Mouse (Mus musculus) embryo, embryonic 10 days (tissue): ENCODE measurements around the gene Rap1gap.

Experiments used
- DNase-seq: peaks from one replicate; pipeline ENCODE4 v3.0.0-alpha.2; 2015; ENCODE audit warnings: low spot score

Rap1gap gene

DNA sequence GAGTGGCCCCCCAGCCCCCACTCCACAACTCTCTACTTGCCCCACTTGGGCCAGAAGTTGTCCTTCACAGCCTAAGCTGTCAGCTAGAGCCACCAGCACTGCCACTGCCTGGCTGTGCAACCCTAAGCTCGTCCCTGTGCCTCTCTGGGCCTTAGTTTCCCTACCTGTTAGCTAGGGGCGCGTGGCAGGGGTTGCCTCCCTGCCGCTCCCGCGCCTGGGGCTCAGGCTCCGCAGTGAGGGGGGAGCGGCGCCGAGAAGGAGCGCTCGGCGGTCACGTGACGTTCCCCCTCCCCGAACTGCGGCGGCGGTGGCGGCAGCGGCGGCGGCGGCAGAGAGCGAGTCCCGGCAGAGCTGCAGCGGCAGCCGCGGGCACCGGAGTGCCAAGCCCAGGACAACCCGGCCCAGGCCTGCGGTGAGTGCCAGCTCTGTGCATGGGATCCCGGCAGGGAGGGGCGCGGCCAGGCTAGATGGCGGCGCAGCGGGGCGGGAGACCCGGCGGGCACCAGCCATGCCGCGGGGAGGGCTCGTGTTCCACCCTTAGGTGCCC is at the start of gene Rap1gap:
Rap1gap (plus strand) TSS at position 294 of the 547 bp plus-strand sequence.
- DNase-seq = peak; percentile 25

DNA sequence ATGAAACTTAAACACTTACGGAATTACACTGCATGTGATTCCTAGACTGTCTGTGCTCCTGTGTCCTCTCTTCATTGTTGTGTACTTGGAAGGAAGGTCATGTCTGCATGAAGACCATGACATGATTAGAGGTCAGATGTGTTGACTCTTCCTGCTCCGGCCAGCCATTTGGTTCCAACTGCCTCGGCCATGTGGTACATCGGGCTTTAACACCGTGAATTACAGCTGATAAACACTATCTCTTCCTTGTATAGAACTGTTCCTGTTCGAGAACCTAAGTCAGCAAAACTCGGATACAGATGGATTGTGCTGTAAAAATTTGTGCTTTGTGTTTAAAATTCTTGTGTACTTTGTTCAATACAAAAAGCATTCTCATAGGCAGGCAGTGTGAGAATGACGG is 41.7 kb upstream of the Rap1gap start:
- DNase-seq = no peak

DNA sequence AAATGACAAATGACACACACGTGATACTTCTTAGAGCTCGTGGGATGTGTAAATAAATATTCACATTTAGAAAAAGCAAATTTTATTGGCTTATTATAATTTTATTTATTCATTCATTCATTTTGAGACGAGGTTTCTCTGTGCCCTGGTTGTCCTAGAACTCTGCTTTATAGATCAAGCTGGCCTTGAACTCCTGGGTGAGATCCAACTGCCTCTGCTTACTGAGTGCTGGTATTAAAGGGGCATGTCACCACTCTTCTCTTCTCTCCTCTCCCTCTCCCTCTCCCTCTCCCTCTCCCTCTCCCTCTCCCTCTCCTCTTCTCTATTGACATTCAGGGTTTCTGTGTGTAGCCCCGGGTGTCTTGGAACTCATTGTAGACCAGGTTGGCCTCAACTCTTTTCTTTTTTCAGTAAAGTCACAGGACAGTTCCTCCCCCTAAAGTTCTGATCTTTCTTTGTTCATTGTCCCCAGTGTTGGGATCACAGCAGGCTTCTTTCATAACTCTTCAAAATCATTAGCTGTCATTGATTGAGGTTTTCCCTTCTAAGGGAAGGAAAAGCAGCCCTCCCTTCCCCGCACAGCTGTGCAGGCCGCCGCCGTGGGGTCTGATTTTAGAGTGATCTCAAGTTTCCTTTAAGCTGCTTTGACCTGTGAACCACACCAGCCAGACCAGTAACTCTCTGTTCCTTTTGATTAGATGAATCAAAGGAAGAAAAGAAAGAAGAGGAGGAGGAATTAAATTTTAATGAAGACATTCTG is 36.9 kb upstream of the Rap1gap start:
- DNase-seq = peak; percentile 18

DNA sequence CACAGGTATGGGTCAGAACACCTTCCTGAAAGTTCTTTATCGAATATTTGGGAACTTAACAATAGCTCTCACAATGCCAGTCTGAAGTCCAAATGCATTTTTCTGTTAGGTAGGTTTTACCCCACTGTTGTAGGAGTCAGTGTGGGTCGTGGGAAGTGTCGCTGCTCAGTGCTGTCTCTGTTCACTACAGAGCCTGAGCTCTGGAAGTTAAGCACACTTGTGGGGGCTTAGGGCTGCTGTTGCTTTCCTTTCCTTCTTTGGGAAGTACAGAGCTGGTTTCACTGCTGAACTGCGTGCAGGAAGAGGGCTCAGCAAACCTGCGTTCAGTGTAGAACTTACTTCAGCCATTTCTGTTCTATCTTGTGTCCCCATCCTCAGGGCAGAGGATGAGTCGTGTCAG is 36.1 kb upstream of the Rap1gap start:
- DNase-seq = no peak

DNA sequence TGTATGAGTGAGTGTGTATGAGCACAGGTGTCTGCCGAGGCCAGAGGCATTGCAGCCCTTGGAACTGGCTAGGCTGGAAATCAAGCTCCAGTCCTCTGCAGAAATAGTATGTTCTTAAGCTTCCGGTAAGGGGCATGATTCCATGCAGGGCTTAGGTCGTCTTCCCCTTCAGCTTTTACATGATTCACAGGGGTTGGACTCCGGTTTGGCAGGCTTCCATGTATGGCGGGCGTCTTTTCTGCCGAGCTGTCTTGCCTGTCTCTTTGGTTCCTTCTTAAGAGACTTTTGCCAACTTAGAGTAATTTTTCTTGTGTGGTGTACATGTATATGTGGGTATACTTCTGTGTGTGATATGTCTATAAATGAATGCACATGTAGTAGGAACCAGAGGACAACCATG is 35.2 kb upstream of the Rap1gap start:
- DNase-seq = no peak

DNA sequence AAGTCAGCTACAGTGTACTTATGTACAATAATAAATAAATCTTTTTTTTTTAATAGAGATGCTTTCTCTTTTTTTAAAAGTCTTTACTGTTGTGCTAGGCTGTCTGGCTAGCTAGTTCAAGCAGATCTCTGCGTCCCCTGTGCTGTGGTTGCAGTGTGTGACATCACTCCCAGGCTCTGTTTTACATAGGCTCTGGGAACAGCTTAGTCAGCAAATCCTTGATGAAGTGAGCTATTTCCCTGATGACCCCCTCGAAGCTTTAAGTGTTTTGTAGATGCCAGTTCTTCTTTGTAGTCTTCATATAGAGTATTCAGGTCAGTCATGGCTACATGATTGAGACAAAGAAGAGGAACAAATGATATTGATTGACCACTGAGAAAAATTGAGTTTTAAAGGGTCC is 34.4 kb upstream of the Rap1gap start:
- no peak for DNase-seq

DNA sequence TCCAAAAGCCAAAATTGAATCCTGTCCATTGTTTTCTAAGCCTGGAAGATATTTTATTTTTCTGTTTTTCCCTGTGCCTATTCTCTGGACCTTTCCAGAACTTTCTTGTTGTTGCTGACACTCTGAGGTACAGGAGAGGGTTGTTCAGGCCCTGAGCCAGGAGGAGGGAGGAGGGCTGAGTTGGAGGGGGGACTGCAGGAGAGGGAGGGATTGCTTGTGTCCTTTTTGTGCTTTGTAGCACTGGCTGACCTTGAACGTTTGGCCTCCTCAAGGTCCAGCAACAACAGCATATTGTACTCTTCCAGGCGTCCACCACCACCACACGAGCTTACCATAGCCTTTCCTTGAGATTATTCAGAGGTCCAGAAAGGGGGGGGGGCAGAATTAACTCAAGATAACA is 32.9 kb upstream of the Rap1gap start:
- no peak for DNase-seq

DNA sequence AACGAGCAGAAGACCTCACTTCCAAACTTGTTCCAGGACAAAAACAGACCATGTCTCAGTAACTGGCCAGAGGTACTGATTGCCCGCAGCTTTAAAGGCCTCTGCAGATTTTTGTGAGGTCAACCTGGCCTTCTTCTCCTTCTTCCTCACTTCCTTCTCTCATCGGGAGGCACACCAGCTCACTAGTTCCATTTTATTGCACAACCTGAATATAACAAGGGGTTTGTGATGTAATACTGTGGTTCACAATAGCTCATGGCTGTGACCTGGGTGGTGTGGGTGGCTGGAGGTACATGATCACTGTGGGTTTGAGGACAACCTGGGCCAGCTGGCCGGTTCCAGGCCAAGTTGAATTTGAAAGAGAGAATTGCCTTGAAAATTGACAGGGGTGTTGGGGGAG is 31.1 kb upstream of the Rap1gap start:
- DNase-seq = no peak

DNA sequence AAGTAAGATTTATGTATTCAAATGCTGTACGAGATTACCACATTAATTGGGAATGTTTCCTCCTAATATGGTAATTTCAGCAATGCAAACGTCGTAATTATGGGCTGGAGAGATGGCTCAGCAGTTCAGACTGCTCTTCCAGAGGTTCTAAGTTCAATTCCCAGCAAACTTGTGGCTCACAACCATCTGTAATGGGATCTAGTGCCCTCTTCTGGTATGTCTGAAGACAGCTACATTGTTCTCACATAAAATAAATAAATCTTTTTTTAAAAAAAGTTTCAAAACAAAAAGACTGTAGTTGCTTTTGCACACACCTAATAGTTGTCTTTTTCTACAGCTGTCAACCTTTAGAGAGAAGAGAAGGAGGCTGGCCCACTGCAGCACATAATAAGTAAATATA is 27.9 kb upstream of the Rap1gap start:
- no peak for DNase-seq

DNA sequence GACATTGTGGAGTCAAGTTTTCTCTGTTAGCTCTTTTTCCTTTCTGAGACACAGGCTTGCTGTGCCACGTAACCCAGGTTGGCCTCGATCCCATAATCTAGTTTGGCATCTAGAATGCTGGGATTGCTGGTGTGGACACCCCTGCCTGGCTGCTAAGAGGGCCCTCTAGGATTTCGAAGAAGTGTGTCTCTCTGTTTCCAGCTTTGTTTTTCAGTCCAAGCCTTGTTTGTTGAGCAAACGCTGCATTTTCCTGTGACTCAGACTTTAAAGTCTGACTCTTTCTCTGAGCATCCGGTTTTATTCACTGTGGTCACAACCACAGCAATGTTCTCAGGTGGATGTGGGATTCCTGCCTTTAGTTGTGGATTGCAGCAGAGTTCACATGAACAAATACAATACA is 23.0 kb upstream of the Rap1gap start:
- DNase-seq = no peak

DNA sequence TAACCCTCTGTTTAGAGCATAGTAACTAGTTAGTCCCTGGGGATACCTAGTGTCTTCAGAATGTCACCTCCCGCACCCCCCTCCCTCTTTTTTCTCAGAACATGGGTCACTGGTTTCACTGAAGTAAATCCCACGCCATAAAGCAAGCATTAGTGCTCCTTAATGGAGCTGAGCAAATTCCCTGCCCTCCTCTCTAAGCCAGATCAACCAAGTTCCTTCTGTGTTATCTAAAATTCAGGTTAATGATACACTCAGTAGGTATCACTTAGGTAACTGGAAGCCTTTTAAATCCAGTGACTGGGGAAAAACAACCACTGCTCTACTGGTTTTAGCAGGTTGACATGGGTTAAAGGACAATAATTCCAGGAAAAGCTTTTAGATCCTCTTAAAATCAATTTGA is 22.4 kb upstream of the Rap1gap start:
- no peak for DNase-seq

DNA sequence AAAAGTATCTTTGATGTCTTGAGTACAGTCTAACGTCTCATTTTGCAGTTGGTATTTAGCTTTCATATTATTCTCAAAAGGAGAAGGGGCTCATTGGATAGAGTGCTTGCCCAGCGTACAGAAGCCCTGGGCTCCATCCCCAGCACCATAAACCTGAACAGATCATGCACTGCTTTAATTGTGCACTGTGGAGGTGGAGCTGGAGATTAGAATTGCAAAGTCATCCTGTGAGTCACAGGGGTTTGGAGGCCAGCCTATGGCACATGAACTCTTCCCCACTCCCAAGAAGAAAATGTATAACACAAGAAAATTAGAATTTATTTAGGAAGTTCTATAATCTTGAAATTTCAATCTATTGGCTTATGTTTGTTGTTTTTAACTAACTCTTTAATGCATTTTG is 21.1 kb upstream of the Rap1gap start:
- DNase-seq = no peak

DNA sequence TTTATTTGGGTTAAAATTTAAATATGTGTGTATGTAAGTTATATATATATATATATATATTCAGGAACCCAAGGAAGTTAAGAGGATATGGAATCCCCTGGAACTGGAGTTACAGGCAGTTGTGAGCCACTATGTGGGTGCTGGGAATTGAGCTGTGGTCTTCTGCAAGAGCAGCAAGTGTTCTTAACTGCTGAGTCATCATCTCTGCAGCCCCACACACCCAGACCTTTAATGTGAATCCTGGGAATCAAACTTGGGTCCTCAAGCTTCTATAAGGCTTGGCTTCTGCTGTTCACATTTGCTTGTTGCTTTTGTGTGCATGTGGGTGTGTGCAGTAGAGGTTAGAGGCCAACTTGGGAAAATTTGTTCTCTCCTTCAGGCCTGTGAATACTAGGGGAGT is 18.3 kb upstream of the Rap1gap start:
- DNase-seq = no peak

DNA sequence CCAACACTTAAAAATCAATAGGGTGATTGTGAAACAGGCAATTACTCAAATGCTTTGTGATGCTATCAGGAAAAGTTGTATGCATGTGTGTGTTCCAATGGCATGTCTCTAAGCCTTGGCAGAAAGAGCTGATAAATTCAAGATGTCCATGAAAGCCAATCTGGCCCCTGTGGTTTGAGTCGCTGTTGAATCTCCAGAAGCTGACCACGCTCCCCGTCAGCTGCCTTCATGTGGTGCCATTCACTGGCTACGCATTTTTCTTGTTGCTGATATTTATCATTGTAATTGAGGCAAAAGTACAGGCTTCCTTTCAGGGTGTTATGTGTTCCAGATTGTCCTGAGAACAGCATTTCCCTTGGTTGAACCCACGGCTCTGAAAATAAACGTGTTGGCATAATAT is 16.9 kb upstream of the Rap1gap start:
- no peak for DNase-seq

DNA sequence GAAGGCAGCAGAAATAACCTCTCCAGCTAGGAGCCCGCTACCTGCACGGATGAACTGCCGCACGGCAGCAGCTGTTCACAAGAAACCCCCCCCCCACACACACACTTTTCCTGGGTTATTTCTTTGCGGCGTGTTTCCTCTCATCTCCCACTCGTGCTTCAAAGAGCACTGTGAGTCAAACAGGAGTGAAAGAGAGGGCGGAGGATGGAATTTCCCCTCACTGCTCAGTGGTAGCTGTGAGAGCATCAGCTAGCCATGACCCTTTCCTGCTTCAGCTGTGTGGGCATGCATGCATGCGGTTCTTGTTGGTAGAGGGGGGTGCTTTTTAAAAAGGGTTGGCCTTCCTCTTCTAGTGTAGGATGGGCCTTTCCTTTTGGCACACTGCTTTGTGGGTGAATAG is 16.3 kb upstream of the Rap1gap start:
- DNase-seq = no peak

DNA sequence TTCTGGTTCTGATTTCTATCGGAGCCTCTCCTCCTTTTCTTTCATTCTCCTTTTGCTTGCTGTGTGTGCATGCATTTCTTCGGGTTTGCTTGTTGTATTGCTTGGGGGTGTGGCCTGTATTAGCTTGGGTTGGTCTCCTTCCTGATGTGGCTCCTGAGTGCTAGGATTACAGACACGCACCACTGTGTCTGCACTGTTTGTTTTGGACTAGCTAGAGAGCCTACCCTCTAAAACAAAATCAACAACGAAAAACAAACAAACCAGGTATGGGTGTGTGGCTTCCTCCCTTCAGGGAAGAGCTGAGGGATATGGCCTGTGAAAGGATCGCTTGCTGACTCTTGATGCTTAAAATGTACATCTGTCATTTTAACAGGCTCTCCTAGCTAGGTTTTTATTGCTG is 13.6 kb upstream of the Rap1gap start:
- no peak for DNase-seq

DNA sequence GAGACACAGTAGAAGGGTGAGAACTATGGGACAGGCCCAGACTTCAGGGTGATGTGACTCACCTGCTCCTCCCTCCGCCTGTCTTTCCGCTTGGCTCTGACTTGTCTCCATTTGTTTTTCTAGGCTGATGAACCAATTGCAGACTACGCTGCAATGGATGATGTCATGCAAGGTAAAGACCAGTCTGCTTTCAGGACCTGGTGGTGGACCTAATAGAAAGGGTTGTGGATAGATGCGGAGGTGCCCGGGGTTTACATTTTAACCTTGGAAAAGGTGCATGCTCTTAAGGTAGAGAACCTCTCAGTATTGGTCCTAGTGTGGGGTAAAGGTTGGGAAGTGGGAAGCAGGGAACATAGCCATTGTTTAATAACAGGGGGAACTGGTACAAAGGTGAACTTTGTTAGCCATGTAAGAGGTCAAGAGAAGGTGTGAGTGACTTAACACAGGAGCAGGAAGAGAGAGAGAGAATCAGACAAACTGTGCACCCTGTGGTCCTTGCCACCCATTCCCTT is 11.6 kb upstream of the Rap1gap start:
- DNase-seq = no peak

DNA sequence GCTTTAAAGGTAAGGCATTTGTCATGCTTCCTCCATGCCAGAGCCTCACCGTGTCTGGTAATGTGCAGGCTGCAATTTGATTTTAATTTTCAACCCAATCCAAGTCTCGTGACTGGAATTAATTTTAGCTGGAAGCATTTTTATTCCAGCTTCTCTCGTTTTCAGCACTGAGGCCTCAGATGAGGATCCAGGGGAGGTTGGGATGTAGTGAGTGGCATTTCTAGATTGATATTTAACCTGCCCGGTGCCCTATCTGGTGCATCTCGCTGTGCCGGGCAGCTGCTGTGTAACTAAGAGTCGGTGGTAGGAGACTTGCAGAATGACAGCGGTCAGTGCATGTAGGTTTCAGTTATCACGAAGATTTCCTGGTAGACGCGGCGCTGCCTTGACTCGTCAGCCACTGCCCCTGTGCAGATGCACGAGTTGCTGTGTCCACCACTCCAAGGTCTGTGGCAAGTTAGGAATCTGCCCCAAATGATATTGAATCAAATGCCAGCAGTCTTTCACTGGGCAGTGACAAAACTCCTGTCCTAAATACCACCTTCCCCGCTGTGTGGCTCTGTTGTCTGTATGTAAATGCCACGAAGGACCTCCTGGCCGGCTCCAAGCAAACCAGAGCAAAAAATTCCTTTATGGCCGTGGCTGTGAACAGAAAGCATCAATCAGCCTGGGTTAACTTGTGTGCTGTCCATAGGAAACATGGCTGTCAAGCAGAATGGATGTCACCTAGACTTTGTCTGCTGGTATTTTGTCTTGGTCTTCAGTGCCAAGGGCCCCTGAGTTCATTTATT is 9.1 kb upstream of the Rap1gap start:
- no peak for DNase-seq

DNA sequence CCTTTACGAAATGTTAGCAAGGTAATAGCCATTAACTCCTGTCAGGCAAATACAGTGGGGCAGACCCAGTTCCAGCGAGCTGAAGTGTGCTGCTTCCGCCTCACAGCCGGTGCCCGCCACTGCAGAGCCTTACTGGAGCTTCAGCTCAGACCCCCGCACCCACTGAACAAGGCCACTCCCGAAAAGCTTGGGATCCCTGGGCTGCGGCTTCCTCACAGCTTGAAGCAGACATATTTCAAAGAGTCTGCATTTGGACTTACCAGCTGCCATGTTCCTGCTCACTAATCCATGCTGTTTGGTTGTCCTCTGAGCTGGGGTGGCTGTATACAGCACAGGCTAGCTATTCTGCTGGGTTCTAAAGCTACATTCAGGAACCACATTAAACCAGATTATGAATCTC is 6.9 kb upstream of the Rap1gap start:
- DNase-seq = no peak

DNA sequence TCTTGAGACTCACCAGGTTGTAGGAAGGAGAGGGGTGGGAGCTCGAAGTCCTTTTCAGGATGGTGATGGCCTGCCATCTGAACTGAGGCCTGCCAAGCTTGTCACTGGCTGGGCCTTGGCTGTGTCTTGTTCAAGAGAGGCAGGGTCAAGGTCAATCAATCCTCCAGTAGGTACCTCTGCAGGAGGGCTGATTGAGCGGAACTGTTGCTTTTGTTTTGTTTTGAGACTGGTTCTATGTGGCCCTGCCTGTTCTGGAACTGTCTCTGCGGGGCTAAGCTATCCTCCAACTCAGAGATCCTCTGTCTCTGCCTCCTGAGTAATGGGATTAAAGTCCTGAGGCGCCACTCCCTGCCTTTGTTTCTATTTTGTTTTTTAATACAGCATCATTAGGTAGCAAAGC is 5.0 kb upstream of the Rap1gap start:
- no peak for DNase-seq

DNA sequence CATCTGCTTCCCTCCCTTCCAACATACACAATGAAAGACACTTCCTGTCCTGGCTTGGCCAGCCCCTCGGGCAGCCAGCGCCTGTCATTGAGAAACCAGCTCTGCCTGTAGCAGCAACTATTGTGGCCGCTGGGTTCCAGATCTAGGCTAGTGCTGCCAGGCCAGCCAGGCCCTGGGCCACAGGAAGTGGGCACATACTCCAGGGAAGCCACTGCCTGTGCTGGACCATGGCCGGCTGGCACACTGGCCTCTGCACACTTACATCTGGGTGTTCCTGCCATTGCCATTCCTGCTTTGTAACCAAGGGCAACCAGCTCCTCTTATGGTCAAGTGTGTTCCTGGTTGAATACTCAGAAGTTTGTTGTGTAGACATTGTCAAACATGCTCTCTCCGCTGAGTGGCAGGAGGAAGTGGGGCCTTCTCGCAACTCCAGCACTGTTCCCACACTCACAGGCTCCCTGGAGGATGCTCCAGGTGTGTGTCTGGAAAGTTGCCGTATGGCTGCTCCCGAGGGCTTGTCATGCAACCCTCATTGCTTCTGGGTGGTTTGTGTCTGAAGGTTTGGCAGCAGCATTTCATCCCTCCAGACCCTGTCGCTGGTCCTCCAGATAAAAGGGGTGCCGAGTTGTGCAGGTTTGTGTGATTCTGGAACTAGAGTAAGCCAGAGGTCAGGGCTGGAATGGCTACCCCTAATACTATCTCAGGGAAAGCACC is 4.0 kb upstream of the Rap1gap start:
- peak; percentile 24 for DNase-seq

DNA sequence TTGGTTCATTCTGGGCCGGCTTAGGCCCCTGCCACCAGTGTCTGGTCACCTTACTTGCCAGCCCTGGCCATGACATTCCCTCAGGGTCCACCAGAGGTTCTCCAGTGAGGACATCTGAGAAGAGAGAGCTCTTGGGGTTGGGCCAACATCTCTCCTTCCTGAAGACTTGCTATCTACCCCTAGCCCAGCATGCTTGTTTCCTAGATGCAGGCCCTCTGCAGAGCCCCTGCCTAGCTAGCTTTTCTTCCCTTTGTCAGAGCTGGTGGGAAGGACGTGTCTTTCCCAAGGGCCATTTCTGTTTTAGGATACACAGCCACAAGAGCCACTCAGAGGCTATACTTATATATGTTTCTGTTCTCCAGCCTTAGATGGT is 3.5 kb upstream of the Rap1gap start:
- DNase-seq = no peak

DNA sequence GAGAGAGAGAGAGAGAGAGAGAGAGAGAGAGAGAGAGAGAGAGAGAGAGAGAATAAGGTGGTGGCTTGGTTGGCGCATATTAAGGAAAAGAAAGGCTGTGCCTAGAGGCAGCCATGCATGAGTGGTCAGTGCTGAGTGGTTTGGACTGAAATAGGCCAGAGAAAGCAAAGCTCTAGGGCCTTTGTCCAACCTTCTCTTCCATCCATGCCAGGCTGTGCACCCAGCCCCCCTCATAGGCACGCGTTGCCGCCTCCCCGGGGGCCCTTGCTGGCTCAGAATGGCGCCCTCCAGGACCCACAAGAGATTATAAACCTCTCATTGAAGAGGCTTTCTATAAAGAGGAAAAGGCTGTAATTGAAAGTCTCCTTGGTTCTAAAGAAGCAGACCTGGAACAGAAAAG is 3.0 kb upstream of the Rap1gap start:
- DNase-seq = no peak
